Mouse (Mus musculus) megakaryocyte-erythroid progenitor cell, adult 5-6 weeks (primary cell): ENCODE measurements around the gene Clk1. TPM values are rescaled to one million over a fixed set of nuclear protein-coding genes. Genes with fewer than 3 reads are reported as not detected.
"Not testable (repeated sequence)": the region's sequence is repeated elsewhere in the genome, so short reads cannot be mapped to it uniquely, and the experiment has no call there.

ENCODE experiments used
- ATAC-seq: replicated peaks from 2 replicates; pipeline ENCODE4 v1.8.0; 2016; ENCODE audit warnings: mild to moderate bottlenecking, inconsistent platforms; ENCODE audit not compliant: severe bottlenecking, poor library complexity, low FRiP score, low TSS enrichment
- total RNA-seq, 2 experiments: library from RNA; stranded (forward) in 1 of 2; stranded (reverse) in 1 of 2; fragments of 200-1000, 215-1000 nt in 1 of 2; fragments of >200 nt in 1 of 2; fragmentation: Nextera tagmentation in 1 of 2; gene quantifications; 2 replicates each; pipeline ENCODE4 v1.2.3; 2014 to 2017

The Clk1 gene
- total RNA-seq, 2 experiments from 2014 or later = 310 to 403 TPM

DNA sequence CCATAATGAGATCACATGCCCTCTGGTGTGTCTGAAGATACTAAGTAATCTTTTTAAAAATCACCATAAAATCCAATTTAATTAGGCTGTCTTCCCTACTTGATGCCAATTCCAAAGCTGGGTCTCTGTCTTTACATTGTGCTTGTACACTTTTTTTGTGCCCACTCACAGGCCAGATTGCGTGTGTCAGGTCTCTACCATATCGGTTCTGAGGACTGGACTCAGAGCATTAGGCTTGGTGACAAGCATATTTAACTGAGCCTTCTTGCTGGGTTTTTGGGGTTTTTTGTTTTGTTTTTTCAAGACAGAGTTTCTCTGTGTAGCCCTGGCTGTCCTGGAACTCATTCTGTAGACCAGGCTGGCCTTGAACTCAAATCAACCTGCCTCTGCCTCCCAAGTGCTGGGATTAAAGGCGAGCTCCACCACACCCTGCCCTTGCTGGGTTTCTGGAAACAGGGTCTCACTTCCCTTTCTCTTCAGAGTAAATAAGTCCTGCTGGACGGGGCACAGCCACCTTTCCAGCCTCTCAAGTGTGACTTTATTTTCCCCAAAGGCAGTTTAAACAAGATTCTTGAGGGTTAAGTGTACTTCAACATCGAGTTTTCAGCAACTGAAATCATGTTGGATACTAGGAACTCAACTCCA lies 14.2 kb downstream of the Clk1 start:
- ATAC-seq = no peak

- no peak for ATAC-seq
Observed at GRCm38 (mm10) chr1:58408141-58408540, 15.7 kb downstream of the Clk1 start.

- ATAC-seq = 0 out of 2 replicates have a peak, but pooled peaks have one; percentile 11
Observed at GRCm38 (mm10) chr1:58407321-58407720, 16.5 kb downstream of the Clk1 start.

- no peak for ATAC-seq
Observed at GRCm38 (mm10) chr1:58403745-58404144, 20.1 kb downstream of the Clk1 start.

GRCm38 (mm10) chr1:58401396-58401795 lies 22.5 kb downstream of the Clk1 start:
- no peak for ATAC-seq

DNA sequence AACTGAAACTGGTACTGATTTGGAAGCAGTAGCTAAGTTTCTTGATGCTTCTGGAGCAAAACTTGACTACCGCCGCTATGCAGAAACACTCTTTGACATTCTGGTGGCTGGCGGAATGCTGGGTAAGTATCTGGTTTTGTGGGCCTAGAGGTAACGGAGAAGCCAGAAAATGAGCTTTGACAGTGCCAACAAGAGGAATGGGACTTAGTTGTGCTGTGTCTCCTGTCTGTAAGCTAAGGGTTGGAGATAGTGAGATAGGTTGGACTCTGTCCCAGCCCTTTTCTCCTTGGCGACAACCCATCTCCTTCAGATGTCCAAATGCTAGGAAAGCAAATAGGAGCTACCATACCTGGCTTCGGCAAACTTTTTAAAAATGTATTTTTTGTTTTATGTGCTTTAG lies 26.1 kb downstream of the Clk1 start:
- no peak for ATAC-seq

- ATAC-seq = no peak
Observed at GRCm38 (mm10) chr1:58396179-58396578, 27.7 kb downstream of the Clk1 start.

DNA sequence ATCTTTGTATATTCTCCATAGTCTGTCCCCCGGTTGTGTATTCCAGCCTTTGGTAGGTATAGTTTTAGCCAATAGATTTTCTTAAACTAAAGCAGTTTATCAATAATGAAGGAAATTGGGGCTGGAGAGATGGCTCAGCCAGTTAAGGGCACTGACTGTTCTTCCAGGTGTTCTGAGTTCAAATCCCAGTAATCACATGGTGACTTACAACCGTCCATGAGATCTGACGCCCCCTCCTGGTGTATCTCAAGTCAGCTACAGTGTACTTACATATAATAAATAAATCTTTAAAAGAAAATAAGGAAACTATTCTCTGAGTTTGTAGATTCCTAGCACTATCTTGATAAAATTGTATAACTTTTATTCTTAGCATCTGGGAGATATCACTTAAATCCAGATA lies 28.5 kb downstream of the Clk1 start:
- no peak for ATAC-seq

DNA sequence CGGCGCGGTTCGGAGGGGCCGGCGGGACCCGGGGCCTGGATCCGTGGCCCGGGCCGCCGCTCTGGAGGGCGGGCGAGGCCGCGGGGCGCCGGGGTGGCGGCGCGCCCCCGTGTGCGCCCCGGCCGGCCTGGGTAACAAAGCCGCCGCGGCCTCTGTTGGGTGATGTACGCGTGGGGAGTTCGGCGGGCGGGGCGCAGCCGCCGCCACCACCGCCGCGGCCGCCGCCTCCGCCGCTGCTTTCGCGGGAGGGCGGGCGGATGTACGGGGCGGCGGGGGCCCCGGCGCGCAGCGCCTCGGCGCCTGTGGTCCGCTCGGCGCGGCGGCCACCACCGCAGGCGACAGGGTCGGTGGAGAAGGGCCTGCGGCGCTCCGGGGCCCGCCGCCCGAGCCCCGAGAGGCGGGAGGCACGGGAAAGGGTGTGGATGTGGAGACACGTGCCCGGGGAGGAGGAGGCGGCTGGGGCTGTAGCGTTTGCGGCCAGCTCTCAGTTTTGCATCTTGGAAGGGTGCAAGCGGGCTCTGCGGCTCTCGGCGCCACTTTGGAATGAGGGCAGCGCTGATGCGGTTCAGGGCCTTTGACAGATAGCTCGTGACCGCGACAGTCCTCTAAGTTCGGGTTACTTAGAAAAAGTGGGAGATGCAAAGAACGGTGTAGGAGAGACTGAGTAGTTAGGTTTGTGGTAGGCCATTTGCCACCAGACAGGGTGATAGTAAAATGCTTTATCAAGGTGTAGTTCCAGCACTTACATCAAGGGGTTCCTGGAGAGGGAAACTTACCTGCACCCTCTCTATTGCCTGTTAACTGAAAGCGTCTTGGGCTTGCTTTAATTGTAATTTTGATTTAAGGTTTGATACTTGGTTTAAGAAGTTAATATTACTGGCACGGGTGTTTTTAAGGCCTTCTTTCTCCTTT lies 30.3 kb downstream of the Clk1 start:
- peak; percentile 52 for ATAC-seq

DNA sequence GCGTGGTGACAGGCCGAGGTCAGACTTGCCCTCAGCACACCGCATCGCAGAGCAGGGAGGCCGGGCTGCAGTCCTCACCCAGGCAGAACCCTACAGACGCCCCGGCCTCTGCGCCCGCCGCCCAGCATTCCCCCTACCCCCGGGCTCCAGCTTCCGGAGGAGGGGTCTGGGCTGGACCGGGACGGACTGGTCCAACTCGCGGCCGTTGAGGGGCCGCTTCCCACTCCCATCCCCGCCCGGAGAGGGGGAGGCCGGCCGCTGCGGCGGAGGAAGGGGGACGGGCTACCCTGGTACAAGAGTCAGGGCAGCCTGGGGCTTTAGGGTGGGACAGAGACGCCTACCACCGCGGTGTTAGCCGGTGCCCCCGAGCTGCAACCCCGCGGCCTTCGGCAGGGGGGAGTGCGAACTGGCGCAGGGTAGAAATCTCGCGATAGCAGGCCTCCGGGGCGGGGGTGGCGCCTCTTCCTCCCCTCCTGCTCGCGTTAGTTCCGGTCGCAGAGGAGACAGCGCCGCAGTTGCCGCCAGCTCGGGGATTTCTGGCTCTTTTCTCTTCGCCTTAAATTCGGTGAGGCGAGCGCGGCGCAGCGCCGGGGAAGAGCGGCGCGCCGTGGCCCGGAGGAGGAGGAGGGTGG lies 31.1 kb downstream of the Clk1 start, which contains the start of gene Bzw1:
Bzw1 (plus strand) TSS at position 247 of the 632 bp plus-strand sequence.
- ATAC-seq = peak; percentile 87

DNA sequence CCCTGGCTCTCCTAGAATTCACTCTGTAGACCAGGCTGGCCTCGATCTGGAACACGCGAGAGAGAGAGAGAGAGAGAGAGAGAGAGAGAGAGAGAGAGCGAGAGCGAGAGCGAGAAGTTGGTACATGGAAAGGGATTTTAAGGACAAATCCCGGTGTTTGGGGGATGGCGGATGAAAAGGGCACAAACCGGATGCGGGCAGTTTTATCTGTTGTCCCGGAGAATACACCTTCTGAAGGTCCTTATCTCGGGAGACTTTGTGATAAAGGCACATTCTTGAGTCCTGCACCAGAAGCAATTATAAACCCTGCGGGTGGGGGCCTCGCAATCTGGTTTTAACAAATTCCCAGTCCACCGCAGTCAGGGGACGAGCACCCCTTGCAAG lies 31.6 kb downstream of the Clk1 start:
- 0 out of 2 replicates have a peak, but pooled peaks have one; percentile 4 for ATAC-seq

DNA sequence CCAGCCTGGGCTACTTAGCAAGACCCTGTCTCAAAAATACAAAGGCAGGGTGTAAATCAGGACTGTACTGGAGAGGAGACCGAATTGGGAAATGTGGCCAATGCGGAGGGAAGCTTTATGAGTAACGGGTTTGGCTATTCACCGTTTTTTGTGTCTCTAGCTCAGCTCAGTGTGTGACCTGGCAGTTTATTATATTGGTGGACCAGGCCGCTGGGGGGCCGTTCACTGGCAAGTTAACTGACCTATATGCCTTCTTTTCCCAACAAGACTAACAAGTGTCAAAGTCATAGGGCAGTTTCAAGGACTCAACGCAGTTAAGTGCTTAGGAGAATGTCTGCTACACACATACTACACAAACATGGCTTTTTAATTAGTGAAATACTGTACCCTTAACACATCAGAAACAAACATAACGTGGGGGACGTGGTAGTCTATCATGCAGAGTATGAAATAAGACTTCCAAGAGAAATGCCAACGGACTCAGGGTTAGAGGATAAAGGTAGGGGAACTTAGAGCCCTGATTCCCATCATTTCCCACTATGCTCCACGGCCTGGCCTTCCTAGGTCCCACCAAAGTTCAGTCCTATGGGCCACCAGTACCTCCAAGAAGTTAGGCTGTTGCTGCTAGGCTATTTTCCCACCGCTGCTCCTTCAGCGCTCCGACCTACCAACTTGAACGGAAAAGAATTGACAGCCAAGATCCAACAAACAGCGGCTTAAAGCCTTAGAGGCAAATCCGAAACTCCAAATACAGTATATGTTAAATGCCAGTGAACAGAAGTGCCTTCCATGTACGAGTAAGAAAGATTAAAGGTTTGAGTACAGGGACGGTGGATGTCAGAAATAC lies 32.2 kb downstream of the Clk1 start:
- no peak for ATAC-seq

- ATAC-seq = no peak
Observed at GRCm38 (mm10) chr1:58382586-58383281, 41.1 kb downstream of the Clk1 start.

- no peak for ATAC-seq
Observed at GRCm38 (mm10) chr1:58375574-58376147, 48.2 kb downstream of the Clk1 start.

DNA sequence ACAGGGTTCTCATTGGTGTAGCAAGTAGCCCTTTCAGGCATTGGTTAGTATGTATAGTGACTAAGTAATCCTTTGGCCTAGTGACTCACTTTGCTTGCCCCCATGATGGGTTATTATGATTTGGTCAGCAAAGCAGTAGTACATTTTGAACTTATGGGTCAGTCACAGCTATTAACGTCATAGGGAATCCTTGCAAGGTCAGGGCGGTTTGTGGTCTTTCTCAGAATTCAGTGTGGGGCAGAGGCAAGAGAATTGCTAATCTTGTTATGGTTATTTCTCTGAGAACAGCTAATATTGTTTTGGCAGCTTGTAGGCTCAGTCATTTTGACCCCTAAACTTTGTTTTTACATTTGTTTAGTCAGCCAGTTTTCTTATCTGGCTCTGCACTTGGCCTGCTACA lies 49.6 kb downstream of the Clk1 start:
- ATAC-seq = not testable (repeated sequence)

DNA sequence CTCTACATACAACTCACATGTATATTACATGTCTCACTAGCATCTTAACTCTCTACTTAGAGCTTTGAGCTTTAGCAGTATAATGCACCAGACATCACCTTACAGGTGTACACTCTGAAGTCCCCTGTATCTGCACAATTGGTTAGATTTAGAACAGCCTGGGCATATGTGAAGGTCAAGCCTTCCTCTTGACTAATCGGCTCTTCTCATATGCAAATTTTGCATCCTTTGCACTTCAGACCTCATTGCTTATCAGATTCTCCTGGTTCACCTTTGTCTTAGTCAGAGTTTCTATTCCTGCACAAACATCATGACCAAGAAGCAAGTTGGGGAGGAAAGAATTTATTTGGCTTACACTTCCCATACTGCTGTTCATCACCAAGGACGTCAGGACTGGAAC lies 54.1 kb downstream of the Clk1 start:
- ATAC-seq = no peak

DNA sequence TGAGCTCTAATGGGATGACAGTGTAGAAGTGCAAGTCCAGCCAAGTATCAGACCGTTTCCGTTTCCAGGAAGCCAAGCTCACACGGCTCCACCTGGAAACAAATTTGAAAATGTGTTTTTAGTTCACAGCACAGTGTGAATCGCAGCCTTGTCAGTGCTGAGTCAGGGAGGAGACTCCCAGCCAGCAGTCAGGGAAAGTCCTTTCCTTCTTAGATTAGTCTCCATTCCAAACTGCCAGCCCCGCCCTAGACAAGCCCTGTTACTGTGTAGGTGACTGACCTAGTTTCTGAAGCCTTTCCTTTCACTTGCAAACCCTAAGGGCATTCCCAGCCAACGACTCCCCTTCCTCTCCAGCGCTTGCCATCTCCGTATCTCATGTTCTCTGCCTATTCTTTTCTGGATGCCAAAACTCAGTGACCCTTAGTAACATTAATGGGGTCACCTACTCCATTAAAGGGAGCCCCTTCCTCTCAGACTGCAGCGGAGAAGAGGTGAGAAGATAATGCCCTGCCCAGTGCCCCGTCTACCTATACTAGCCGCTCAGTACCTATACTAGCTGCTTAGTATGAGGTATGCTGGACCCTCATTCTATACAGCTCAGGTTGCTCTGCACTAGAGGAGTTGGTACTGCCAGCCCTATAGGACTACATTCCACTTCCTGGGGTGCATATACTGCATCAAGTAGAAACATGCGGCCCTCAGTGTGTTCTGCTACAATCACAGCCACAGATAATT lies 57.0 kb downstream of the Clk1 start:
- 0 out of 2 replicates have a peak, but pooled peaks have one; percentile 34 for ATAC-seq

DNA sequence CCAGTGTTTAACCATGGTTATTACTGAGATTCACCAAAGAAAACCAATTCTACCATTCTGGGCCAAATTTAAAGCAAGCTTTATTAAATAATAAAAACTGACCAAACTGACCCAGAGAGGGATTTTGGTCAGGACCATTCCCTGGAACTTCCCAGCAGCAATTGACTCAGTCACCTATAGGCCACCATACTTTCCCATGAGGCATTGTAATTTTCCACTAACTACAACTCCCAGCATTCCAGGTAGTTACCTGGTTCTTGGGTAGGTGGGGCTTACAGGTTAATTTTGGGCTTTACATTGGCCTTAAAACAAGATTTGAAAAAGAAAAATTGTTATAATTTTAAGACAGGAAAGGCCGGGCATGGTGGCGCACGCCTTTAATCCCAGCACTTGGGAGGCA lies 58.0 kb downstream of the Clk1 start:
- ATAC-seq = no peak
